Mouse (Mus musculus) neural tube, embryonic 12.5 days (tissue): ENCODE measurements around the gene Nectin2. TPM values are rescaled to one million over a fixed set of nuclear protein-coding genes. Genes with fewer than 3 reads are reported as not detected.
A peak's percentile ranks its signal among the peaks of the same experiment; 100 is the strongest.

Experiments
- ATAC-seq: fragments of 200-750 bp; cut with Nextera tagmentation; 2 replicates; pipeline ENCODE4 v1.8.0; 2017; ENCODE audit warnings: low read depth, mild to moderate bottlenecking, moderate TSS enrichment, moderate library complexity; ENCODE audit not compliant: low FRiP score
- H3K27ac ChIP-seq: fragments of 300-500 bp; sonication (generic); 2 replicates; pipeline ENCODE4 v1.5.1; 2016
- H3K27me3 ChIP-seq: fragments of 300-500 bp; sonication (generic); replicated peaks from 2 replicates; pipeline ENCODE4 v1.6.1; 2016; ENCODE audit warnings: mild to moderate bottlenecking
- H3K36me3 ChIP-seq: fragments of 300-500 bp; sonication (generic); 2 replicates; pipeline ENCODE4 v1.6.1; 2016; ENCODE audit warnings: mild to moderate bottlenecking
- H3K4me1 ChIP-seq: fragments of 300-500 bp; sonication (generic); 2 replicates; pipeline ENCODE4 v1.6.1; 2016
- H3K4me2 ChIP-seq: fragments of 300-500 bp; sonication (generic); replicated peaks from 2 replicates; pipeline ENCODE4 v1.6.1; 2016; ENCODE audit warnings: mild to moderate bottlenecking
- H3K4me3 ChIP-seq: fragments of 300-500 bp; sonication (generic); 2 replicates; pipeline ENCODE4 v1.5.1; 2016
- H3K9ac ChIP-seq: fragments of 300-500 bp; sonication (generic); 2 replicates; pipeline ENCODE4 v1.6.1; 2016; ENCODE audit warnings: mild to moderate bottlenecking
- H3K9me3 ChIP-seq: fragments of 300-500 bp; sonication (generic); 2 replicates; pipeline ENCODE4 v1.6.1; 2016; ENCODE audit warnings: mild to moderate bottlenecking
- WGBS: fragments of 180-500 bp; shearing (Covaris S2); methylation state at CpG from one replicate; pipeline ENCODE4 v1.1.7; 2016; 5-methylcytosine and 5-hydroxymethylcytosine counted together
- polyA plus RNA-seq: library from polyadenylated mRNA; unstranded; fragments of >200 nt; fragmentation: Nextera tagmentation; extraction: Ambion mirVana; gene quantifications from 2 replicates; pipeline ENCODE4 v1.2.1, GENCODE M21; 2016

The Nectin2 gene
- polyA plus RNA-seq, 1 experiment from 2014 or later = 63.5 TPM

DNA sequence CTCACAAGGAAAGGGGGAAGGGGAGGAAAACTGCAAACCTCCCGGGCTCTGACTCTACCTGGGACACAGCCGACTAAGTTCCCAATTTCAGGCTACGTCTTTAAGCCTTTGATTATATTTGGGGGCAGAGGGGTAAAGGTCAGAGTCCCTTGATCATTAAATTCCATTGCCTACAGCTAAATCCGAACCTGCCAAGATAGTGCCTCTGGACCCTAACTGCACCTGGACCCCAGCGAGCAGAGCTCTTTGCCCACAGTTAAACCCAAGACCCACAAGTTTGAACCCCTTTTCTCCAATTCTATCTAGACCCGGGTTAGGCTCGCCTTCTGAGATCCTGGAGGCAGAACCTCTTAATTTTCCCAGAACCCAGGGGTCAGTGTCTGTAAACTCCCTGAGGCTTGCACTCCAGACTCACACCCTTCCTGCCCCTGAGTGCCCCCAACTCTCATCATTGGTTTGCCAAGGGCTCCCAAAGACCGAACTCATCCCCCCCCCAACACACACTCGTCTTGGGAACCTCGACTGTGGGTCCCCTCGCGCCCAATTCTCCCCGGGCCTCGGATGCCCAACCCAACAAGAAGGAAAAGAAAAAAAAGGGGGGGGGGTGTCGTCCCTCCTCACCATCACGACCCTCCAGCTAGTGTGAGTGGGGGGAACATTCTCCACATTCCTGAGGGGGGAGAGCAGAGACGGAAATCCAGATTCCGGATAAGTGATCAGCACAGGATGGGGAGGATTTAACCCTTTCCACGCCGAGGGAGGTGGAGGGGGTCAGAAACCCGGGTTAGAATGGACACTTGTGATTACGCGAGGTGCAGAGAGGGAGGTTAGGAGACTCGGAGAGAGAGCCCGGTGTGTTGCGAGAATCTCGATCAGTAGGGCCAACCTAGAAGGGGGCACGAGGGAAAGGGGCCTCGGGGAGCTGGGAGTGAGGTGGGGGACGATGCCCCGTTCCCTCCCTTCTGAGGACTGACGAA lies 1.8 kb downstream of the Nectin2 start:
- ATAC-seq = peak; percentile 10; the same call in 1 of the 2 replicates
- Histone ChIP-seq H3K9ac (peak overlapping the region; percentile 87), H3K4me2 (peak overlapping the region; percentile 86), H3K9me3 (no peaks in the 10 kb centered on the region), H3K4me1 (peaks cover 36% of the 10 kb centered on the region), H3K27ac (peak overlapping the region; percentile 50), H3K27me3 (no peaks in the 10 kb centered on the region), H3K36me3 (peaks cover 9% of the 10 kb centered on the region; the same call in 1 of the 2 replicates), H3K4me3 (peak overlapping the region; percentile 84)
- WGBS = under 1% methylated on average over 32 of the region's 32 CpGs

DNA sequence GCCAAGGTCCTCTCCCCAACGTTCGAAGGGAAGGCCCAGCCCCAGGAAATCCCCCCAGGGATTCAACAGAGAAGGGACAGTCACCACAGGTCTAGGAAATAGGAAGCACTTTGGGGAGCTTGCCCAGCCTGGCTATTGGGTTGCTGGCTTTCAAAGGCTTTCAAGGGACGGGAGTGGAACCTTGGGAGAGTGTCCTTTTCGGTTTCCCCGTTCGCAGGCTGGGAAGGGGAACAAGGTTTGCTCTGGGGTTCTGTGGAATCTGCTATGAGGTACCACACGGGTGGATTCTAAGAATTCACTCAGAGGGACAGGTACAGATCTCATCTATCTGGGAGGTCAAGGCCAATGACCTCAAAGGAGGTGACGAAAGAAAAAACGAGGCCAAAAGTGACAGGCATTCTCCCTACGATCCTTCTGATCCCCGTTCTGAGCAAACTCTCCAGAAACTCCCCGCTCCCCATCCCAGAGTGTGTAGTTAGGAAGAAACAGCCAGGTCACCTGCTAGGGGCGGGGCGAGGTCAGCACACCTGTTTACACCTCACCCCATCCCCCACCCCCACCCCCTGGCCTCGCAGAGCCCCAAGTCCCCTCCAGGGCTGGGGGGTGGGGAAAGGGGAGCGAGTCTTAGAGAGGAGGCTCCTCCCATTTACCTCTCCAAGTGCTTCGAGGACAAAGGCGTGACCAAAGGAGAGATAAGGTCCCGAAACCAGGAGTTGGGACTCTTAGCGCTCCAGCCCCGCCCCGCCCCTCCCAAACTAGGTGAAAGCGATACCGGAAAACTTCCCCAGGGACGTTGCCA lies 2.7 kb downstream of the Nectin2 start:
- H3K4me1 ChIP-seq = peaks cover 36% of the 10 kb centered on the region

DNA sequence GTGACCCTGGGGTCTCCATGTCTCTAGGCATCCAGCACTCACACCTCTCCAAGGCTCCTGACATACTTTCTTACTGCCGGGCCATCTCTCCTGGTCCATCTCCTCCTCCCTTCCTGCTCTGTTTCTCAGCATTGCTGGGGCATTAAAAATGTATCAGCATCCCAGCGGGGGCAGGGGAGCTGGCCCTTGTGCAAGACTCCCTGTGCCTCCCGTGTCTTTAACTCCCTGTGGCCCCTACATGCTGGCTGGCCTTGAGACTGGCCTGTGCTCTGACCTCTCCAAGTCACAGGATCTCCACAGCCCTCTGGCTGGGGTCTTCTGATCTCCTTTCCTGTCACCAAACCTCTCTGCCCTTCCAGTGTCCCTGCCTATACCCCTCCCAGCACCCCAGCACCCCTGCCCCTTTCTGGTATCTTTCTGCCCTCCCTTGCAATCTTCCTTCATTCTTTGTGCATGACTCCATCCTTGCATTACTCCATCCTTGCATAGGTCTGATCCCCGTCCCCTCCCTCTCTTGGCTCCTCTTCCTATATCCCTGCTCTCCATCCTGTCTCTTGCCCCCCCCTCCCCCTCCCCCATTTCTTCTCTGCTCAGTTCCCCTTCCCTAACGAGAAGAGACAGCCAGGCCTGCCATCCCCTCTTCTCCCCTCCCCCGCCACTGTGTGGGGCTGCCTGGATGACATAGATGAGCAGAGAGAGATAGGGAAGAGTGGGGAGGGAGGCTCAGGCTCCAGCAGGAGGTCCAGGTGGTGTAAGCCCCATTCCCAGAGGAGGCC lies 3.7 kb downstream of the Nectin2 start:
- Histone ChIP-seq H3K4me3 (no peak overlapping the region), H3K27ac (no peak overlapping the region), H3K36me3 (peaks cover 13% of the 10 kb centered on the region; the same call in 1 of the 2 replicates), H3K9ac (peak overlapping the region; percentile 87), H3K4me1 (peaks cover 39% of the 10 kb centered on the region), H3K27me3 (no peaks in the 10 kb centered on the region), H3K9me3 (no peaks in the 10 kb centered on the region), H3K4me2 (peak overlapping the region; percentile 86)
- ATAC-seq = no peak
- WGBS = 39% methylated on average over 6 of the region's 6 CpGs

More for the DNA sequence above, 2.7 kb downstream of the Nectin2 start:
- peak overlapping the region; percentile 87 for H3K9ac ChIP-seq
- 3% methylated on average over 25 of the region's 25 CpGs for WGBS
- no peak for ATAC-seq
- H3K27ac ChIP-seq = no peak overlapping the region
- no peaks in the 10 kb centered on the region for H3K27me3 ChIP-seq
- no peaks in the 10 kb centered on the region for H3K9me3 ChIP-seq
- H3K4me2 ChIP-seq = peak overlapping the region; percentile 86
- peak overlapping the region; percentile 84 for H3K4me3 ChIP-seq
- peaks cover 13% of the 10 kb centered on the region; the same call in 1 of the 2 replicates for H3K36me3 ChIP-seq

DNA sequence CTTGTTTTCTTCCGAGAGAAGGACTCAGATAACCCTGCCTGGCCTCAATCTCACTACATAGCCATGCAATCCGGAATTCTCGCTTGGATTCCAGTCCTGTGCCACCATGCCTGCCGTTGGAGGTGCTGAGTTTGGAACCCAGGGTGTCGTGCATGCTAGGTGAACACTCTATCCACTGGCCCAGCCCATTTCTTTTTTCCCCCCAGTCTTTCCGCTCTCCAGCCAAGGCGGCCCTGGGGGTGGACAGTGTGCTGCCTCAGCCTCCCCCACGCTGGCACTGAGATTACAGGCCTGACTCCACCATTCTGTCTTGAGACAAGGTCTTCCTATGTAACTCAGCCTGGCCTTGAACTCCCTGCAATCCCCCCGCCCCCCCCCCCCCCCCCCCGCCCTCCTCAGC lies 4.3 kb downstream of the Nectin2 start:
- ATAC-seq = no peak
- Histone ChIP-seq H3K9me3 (no peaks in the 10 kb centered on the region), H3K4me1 (peaks cover 43% of the 10 kb centered on the region), H3K4me3 (no peak overlapping the region), H3K4me2 (peak overlapping the region; percentile 86; the same call in 1 of the 2 replicates), H3K27ac (no peak overlapping the region), H3K36me3 (peaks cover 13% of the 10 kb centered on the region), H3K27me3 (no peaks in the 10 kb centered on the region), H3K9ac (no peak overlapping the region)
- 84% methylated on average over 9 of the region's 10 CpGs for WGBS

DNA sequence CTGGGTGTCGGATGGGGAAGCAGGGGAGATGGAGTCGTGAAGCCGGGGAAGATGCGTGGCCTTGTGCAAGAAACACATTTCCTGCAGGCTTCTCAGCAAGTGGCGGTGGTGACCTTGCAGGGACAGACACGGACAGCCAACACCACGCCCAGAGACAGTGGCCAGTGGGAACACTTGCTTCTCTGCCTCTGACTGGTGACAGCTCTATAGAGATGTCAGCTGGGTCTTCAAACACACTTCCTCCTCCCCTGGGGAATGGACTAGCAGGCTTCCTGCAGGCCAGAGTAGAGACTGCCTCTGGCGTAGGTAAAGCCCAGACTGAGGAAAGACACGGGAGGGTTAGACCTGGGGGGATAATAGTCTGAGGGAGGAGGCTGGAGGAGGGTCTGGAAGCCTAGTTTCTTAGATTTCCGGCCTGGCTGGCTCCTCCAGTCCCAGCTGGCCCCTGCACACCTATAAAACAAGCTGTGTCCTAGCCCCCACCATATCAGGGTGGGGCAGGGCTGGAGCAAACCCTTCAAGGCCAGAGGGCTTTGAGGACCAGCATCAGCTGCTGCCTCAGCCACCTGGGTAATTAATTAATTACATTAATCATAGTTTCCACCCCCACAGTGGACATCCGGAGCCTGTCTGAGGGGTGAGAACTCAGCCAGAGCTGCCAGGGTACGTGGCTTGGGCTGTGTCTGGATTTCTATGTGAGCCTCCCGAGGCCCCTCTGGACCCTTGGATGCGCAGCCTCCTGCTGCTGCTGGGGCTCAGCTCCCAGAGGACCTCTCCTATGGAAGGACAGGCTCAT lies 5.5 kb downstream of the Nectin2 start:
- no peak overlapping the region for H3K4me3 ChIP-seq
- peaks cover 39% of the 10 kb centered on the region for H3K4me1 ChIP-seq
- peaks cover 13% of the 10 kb centered on the region for H3K36me3 ChIP-seq
- no peak for ATAC-seq
- H3K27me3 ChIP-seq = no peaks in the 10 kb centered on the region
- no peak overlapping the region for H3K27ac ChIP-seq
- peak overlapping the region; percentile 3; the same call in 1 of the 2 replicates for H3K4me2 ChIP-seq
- no peaks in the 10 kb centered on the region for H3K9me3 ChIP-seq
- 65% methylated on average over 14 of the region's 14 CpGs for WGBS
- H3K9ac ChIP-seq = 0 out of 2 replicates have a peak overlapping the region, but pooled peaks have one; percentile 2

DNA sequence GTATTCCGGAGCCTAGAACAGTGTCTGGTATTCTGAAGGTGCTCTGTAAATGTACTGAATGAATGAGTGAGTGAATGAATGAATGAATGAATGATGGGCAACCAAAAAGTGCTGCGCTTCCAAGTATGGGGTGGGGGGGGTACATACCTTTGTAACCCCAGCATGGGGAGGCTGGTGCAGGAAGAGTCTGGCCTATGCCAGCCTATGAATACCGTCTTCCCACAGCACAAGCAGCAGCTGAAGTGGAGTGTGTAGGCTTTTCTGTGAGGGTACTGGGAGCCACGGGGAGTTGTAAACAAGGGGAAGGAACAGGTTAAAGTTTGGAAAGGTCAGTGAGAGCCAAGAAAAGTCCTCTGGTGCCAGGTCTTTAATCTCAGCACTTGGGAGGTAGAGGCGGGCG lies 6.5 kb downstream of the Nectin2 start:
- no peak overlapping the region for H3K4me2 ChIP-seq
- ATAC-seq = no peak
- peaks cover 39% of the 10 kb centered on the region for H3K4me1 ChIP-seq
- peaks cover 13% of the 10 kb centered on the region for H3K36me3 ChIP-seq
- H3K9ac ChIP-seq = no peak overlapping the region
- WGBS = 90% methylated on average over 6 of the region's 6 CpGs
- H3K4me3 ChIP-seq = no peak overlapping the region
- no peaks in the 10 kb centered on the region for H3K27me3 ChIP-seq
- no peaks in the 10 kb centered on the region for H3K9me3 ChIP-seq
- no peak overlapping the region for H3K27ac ChIP-seq

DNA sequence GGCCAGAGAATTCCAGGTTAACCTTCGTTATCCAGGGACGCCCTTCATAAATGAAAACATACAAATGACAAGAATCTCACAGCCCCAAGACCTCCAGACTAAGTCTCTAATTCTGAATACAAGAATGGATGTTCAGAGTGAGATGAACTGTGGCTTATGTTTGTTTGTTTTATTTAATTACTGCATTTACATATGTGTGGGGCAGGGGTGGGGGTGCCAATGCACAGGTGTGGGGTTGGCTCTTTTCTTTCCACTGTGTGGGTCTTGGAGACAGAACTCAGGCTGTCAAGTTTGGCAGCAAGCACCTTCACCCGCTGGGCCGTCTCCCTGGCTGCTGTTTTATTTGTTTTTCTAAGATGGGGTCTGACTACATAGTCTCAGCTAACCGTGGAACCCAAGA lies 7.8 kb downstream of the Nectin2 start:
- Histone ChIP-seq H3K27ac (no peak overlapping the region), H3K9me3 (no peaks in the 10 kb centered on the region), H3K4me2 (no peak overlapping the region), H3K4me1 (peaks cover 27% of the 10 kb centered on the region), H3K36me3 (peaks cover 21% of the 10 kb centered on the region), H3K9ac (no peak overlapping the region), H3K27me3 (no peaks in the 10 kb centered on the region), H3K4me3 (no peak overlapping the region)
- WGBS = 45% methylated on average over 5 of the region's 5 CpGs
- ATAC-seq = no peak

DNA sequence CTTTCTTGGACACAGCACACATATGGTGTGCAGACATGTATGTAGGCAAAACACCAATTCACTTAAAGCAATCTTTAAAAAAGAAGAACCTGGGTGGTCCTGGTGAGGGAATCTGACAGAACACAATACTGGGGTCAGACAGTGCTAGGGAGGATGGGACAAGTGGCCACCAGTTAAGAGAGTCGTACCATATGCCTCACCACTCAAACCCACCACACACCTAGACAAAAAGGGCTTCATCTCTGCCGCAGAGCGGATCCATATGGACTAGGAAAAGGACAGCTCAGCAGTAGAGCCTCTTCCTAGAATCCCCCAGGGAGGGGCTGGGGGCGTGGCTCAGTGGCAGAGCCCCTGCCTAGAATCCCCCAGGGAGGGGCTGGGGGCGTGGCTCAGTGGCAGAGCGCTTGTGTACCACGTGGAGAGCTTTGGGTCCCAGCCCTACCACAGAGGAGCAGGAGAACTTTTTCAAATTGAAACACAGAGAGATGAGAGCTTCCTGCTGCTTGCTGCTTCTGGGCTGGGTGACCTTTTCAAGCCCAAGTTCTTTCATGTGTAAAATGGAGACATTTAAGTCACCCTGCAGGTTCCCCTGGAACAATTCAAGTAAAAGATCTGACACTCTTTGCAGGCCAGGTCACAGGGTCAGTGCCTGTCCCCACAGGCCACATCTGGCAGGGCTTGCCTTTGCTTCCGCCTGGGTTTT lies 8.8 kb downstream of the Nectin2 start:
- Histone ChIP-seq H3K4me1 (peaks cover 17% of the 10 kb centered on the region), H3K4me2 (peak overlapping the region; percentile 12; the same call in 1 of the 2 replicates), H3K9ac (no peak overlapping the region), H3K36me3 (peaks cover 31% of the 10 kb centered on the region), H3K27me3 (no peaks in the 10 kb centered on the region), H3K27ac (no peak overlapping the region), H3K4me3 (no peak overlapping the region), H3K9me3 (no peaks in the 10 kb centered on the region)
- ATAC-seq = no peak; the same call in 1 of the 2 replicates
- WGBS = 9% methylated on average over 8 of the region's 8 CpGs

DNA sequence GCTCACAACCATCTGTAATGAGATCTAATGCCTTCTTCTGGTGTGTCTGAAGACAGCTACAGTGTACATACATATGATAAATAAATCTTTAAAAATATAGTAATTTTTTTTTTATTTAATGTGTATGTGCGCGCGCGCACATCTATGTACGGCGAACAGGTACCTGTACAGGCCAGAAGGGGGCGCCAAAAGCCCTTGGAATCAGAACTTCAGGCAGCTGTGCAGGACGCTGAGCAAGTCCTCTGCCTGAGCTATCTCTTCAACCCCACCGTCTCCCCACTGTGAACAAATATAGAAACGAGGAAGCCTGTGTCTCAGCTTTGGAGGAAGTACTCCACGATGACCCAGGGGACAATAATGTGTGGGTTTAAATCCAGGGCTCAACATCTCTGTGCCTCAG lies 10.0 kb downstream of the Nectin2 start:
- 91% methylated on average over 11 of the region's 11 CpGs for WGBS
- H3K36me3 ChIP-seq = peaks cover 40% of the 10 kb centered on the region
- no peak overlapping the region for H3K9ac ChIP-seq
- H3K4me1 ChIP-seq = peaks cover 10% of the 10 kb centered on the region
- H3K4me2 ChIP-seq = no peak overlapping the region
- no peaks in the 10 kb centered on the region for H3K9me3 ChIP-seq
- H3K27me3 ChIP-seq = no peaks in the 10 kb centered on the region
- no peak overlapping the region for H3K4me3 ChIP-seq
- H3K27ac ChIP-seq = no peak overlapping the region
- ATAC-seq = no peak

DNA sequence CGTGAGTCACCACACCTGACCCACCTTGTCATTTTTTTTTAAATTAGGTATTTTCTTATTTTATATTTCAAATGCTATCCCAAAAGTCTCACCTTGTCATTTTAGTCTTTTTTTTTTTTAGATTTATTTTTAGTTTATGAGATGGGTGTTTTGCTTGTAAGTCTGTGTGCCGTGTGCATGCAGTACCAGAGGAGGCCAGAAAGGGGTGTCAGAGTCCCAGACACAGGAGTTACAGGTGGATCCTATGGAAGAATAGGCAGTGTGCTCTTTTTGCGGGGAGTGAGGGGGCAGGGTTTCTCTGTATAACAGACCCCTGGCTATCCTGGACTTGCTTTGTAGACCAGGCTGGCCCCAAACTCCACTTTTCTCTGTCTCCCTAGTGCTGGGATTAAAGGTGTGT lies 11.5 kb downstream of the Nectin2 start:
- peaks cover 39% of the 10 kb centered on the region for H3K36me3 ChIP-seq
- H3K27me3 ChIP-seq = no peaks in the 10 kb centered on the region
- no peak overlapping the region for H3K4me2 ChIP-seq
- no peak overlapping the region for H3K27ac ChIP-seq
- ATAC-seq = no peak
- WGBS = 91% methylated on average over 3 of the region's 3 CpGs
- no peaks in the 10 kb centered on the region for H3K9me3 ChIP-seq
- no peak overlapping the region for H3K9ac ChIP-seq
- no peak overlapping the region for H3K4me3 ChIP-seq
- peaks cover 7% of the 10 kb centered on the region for H3K4me1 ChIP-seq
